Mouse (Mus musculus): Measurements from ENCODE around the gene Wnt10b. TPM values are rescaled to one million over a fixed set of nuclear protein-coding genes. Genes with fewer than 3 reads are reported as not detected.

The Wnt10b gene
- polyA plus RNA-seq, 1 experiment from 2014 or later, result 1.7 TPM

GRCm38 (mm10) chr15:98796803-98797595 is 19.0 kb upstream of the Wnt10b start:
- no peaks in the 10 kb centered on the region for H3K36me3 ChIP-seq
- no peaks in the 10 kb centered on the region for H3K9me3 ChIP-seq
- no peak overlapping the region for H3K27ac ChIP-seq
- no peak overlapping the region for H3K4me3 ChIP-seq (replicated peaks)
- no peak overlapping the region for H3K4me2 ChIP-seq
- H3K4me1 ChIP-seq (replicated peaks), result peaks cover 25% of the 10 kb centered on the region
- ATAC-seq (ENCODE audit: insufficient number of reproducible peaks, insufficient read depth, low FRiP score, low TSS enrichment, low read depth), result no peak
- WGBS, result 6% methylated on average over 13 of the region's 13 CpGs
- no peak overlapping the region for H3K9ac ChIP-seq (replicated peaks)
- H3K27me3 ChIP-seq, result peaks cover 100% of the 10 kb centered on the region

DNA sequence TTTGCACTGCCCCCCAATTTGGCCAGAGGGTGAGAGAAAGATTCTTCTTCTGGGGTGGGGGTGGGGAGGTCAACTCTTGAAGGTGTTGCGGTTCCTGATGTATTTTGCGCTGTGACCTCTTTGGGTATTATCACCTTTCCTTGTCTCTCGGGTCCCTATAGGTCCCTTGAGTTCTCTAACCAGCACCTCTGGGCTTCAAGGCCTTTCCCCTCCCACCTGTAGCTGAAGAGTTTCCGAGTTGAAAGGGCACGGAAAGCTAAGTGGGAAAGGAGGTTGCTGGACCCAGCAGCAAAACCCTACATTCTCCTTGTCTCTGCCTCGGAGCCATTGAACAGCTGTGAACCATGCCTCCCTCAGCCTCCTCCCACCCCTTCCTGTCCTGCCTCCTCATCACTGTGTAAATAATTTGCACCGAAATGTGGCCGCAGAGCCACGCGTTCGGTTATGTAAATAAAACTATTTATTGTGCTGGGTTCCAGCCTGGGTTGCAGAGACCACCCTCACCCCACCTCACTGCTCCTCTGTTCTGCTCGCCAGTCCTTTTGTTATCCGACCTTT is 15.3 kb upstream of the Wnt10b start:
- peak overlapping the region; percentile 44 for H3K4me2 ChIP-seq
- 2% methylated on average over 13 of the region's 13 CpGs for WGBS
- peaks cover 100% of the 10 kb centered on the region for H3K27me3 ChIP-seq
- peak overlapping the region; percentile 34; the same call in 1 of the 2 replicates for H3K4me3 ChIP-seq (replicated peaks)
- no peaks in the 10 kb centered on the region for H3K36me3 ChIP-seq
- H3K9me3 ChIP-seq, result no peaks in the 10 kb centered on the region
- peaks cover 41% of the 10 kb centered on the region for H3K4me1 ChIP-seq (replicated peaks)
- no peak overlapping the region for H3K27ac ChIP-seq
- H3K9ac ChIP-seq (replicated peaks), result no peak overlapping the region
- ATAC-seq (ENCODE audit: insufficient number of reproducible peaks, insufficient read depth, low FRiP score, low TSS enrichment, low read depth), result no peak

DNA sequence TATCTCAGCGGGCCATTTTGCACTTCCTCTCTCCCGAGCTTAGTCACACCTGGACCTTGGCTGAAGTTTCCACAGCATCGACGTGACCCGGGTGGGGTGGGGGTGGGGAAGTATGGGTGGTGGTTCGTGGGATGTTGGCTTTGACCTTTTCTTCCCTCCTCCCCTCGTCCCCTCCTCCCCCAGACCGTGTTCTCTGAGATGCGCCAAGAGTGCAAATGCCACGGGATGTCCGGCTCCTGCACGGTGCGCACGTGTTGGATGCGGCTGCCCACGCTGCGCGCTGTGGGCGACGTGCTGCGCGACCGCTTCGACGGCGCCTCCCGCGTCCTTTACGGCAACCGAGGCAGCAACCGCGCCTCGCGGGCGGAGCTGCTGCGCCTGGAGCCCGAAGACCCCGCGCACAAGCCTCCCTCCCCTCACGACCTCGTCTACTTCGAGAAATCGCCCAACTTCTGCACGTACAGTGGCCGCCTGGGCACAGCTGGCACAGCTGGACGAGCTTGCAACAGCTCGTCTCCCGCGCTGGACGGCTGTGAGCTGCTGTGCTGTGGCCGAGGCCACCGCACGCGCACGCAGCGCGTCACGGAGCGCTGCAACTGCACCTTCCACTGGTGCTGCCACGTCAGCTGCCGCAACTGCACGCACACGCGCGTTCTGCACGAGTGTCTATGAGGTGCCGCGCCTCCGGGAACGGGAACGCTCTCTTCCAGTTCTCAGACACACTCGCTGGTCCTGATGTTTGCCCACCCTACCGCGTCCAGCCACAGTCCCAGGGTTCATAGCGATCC is 14.5 kb upstream of the Wnt10b start:
- Histone ChIP-seq H3K27ac (no peak overlapping the region), H3K4me2 (peak overlapping the region; percentile 44), H3K27me3 (peaks cover 100% of the 10 kb centered on the region), H3K36me3 (no peaks in the 10 kb centered on the region), H3K9me3 (no peaks in the 10 kb centered on the region), H3K9ac (replicated peaks) (no peak overlapping the region), H3K4me3 (replicated peaks) (peak overlapping the region; percentile 34), H3K4me1 (replicated peaks) (peaks cover 34% of the 10 kb centered on the region)
- ATAC-seq (ENCODE audit: insufficient number of reproducible peaks, insufficient read depth, low FRiP score, low TSS enrichment, low read depth), result no peak
- WGBS, result 3% methylated on average over 74 of the region's 75 CpGs

GRCm38 (mm10) chr15:98791771-98792170 is 13.8 kb upstream of the Wnt10b start:
- H3K9me3 ChIP-seq, result no peaks in the 10 kb centered on the region
- H3K27me3 ChIP-seq, result peaks cover 99% of the 10 kb centered on the region
- no peak for ATAC-seq (ENCODE audit: insufficient number of reproducible peaks, insufficient read depth, low FRiP score, low TSS enrichment, low read depth)
- H3K9ac ChIP-seq (replicated peaks), result no peak overlapping the region
- H3K4me3 ChIP-seq (replicated peaks), result peak overlapping the region; percentile 11
- WGBS, result 2% methylated on average over 23 of the region's 23 CpGs
- no peak overlapping the region for H3K4me2 ChIP-seq
- H3K4me1 ChIP-seq (replicated peaks), result peaks cover 30% of the 10 kb centered on the region
- no peaks in the 10 kb centered on the region for H3K36me3 ChIP-seq
- no peak overlapping the region for H3K27ac ChIP-seq

DNA sequence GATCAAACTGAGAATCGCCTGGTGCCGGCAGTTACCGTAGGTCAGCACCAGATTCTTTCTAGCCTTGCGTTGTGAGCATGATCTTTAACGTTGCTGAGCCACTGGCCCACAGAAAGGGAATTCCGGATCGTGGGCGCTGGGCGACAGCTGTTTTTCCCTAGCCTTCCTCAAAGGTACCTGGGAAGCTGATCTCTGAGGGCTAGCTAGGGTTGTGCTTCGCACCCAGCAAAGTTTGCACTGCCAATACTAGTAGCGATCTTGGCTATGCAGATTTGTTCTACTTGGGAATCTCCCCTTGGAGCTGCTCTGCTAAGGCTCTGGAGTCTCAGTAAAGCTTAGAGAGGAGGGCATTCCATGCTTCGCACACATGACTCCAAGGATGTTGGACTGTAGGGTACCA is 13.3 kb upstream of the Wnt10b start:
- peak overlapping the region; percentile 23 for H3K4me3 ChIP-seq (replicated peaks)
- WGBS, result 0% methylated on average over 12 of the region's 12 CpGs
- peaks cover 99% of the 10 kb centered on the region for H3K27me3 ChIP-seq
- no peak overlapping the region for H3K27ac ChIP-seq
- H3K4me1 ChIP-seq (replicated peaks), result peaks cover 30% of the 10 kb centered on the region
- H3K9me3 ChIP-seq, result no peaks in the 10 kb centered on the region
- no peak for ATAC-seq (ENCODE audit: insufficient number of reproducible peaks, insufficient read depth, low FRiP score, low TSS enrichment, low read depth)
- H3K36me3 ChIP-seq, result no peaks in the 10 kb centered on the region
- 0 out of 2 replicates have a peak overlapping the region, but pooled peaks have one; percentile 18 for H3K9ac ChIP-seq (replicated peaks)
- H3K4me2 ChIP-seq, result peak overlapping the region; percentile 23

- Histone ChIP-seq H3K4me3 (replicated peaks) (peak overlapping the region; percentile 23), H3K9ac (replicated peaks) (0 out of 2 replicates have a peak overlapping the region, but pooled peaks have one; percentile 18), H3K4me1 (replicated peaks) (peaks cover 30% of the 10 kb centered on the region), H3K9me3 (no peaks in the 10 kb centered on the region), H3K36me3 (no peaks in the 10 kb centered on the region), H3K27me3 (peaks cover 96% of the 10 kb centered on the region), H3K4me2 (peak overlapping the region; percentile 23), H3K27ac (no peak overlapping the region)
- no peak for ATAC-seq (ENCODE audit: insufficient number of reproducible peaks, insufficient read depth, low FRiP score, low TSS enrichment, low read depth)
- WGBS, result 1% methylated on average over 23 of the region's 23 CpGs
Measured at GRCm38 (mm10) chr15:98790761-98791160, 12.8 kb upstream of the Wnt10b start.

GRCm38 (mm10) chr15:98789661-98790535 is 11.9 kb upstream of the Wnt10b start, which contains the start of gene Wnt1:
Gene Wnt1, plus strand, starts transcription at chr15:98789857.
- H3K4me2 ChIP-seq, result peak within 1 kb of the TSS; percentile 23

GRCm38 (mm10) chr15:98788972-98789660 is 11.2 kb upstream of the Wnt10b start:
- Histone ChIP-seq H3K27me3 (peaks cover 88% of the 10 kb centered on the region), H3K36me3 (no peaks in the 10 kb centered on the region), H3K4me1 (replicated peaks) (peaks cover 30% of the 10 kb centered on the region), H3K9ac (replicated peaks) (no peak overlapping the region; the same call in 1 of the 2 replicates), H3K9me3 (no peaks in the 10 kb centered on the region), H3K27ac (no peak overlapping the region), H3K4me3 (replicated peaks) (peak overlapping the region; percentile 25), H3K4me2 (peak overlapping the region; percentile 23; the same call in 1 of the 2 replicates)
- no peak for ATAC-seq (ENCODE audit: insufficient number of reproducible peaks, insufficient read depth, low FRiP score, low TSS enrichment, low read depth)
- 14% methylated on average over 24 of the region's 24 CpGs for WGBS

More at GRCm38 (mm10) chr15:98789661-98790535, 11.9 kb upstream of the Wnt10b start, which contains the start of gene Wnt1:
- no peak within 1 kb of the TSS; the same call in 1 of the 2 replicates for H3K9ac ChIP-seq (replicated peaks)
- H3K4me1 ChIP-seq (replicated peaks), result peaks cover 30% of the 10 kb centered on the region
- ATAC-seq (ENCODE audit: insufficient number of reproducible peaks, insufficient read depth, low FRiP score, low TSS enrichment, low read depth), result no peak
- no peaks in the 10 kb centered on the region for H3K36me3 ChIP-seq
- H3K27ac ChIP-seq, result no peak within 1 kb of the TSS
- H3K4me3 ChIP-seq (replicated peaks), result peak within 1 kb of the TSS; percentile 25
- H3K9me3 ChIP-seq, result no peaks in the 10 kb centered on the region
- peaks cover 94% of the 10 kb centered on the region for H3K27me3 ChIP-seq
- 3% methylated on average over 51 of the region's 51 CpGs for WGBS

- 34% methylated on average over 4 of the region's 4 CpGs for WGBS
- Histone ChIP-seq H3K36me3 (no peaks in the 10 kb centered on the region), H3K4me1 (replicated peaks) (peaks cover 25% of the 10 kb centered on the region), H3K27ac (no peak overlapping the region), H3K9ac (replicated peaks) (no peak overlapping the region), H3K4me3 (replicated peaks) (no peak overlapping the region), H3K4me2 (no peak overlapping the region), H3K9me3 (no peaks in the 10 kb centered on the region), H3K27me3 (peaks cover 84% of the 10 kb centered on the region)
- no peak for ATAC-seq (ENCODE audit: insufficient number of reproducible peaks, insufficient read depth, low FRiP score, low TSS enrichment, low read depth)
Measured at GRCm38 (mm10) chr15:98787930-98788329, 10.0 kb upstream of the Wnt10b start.

DNA sequence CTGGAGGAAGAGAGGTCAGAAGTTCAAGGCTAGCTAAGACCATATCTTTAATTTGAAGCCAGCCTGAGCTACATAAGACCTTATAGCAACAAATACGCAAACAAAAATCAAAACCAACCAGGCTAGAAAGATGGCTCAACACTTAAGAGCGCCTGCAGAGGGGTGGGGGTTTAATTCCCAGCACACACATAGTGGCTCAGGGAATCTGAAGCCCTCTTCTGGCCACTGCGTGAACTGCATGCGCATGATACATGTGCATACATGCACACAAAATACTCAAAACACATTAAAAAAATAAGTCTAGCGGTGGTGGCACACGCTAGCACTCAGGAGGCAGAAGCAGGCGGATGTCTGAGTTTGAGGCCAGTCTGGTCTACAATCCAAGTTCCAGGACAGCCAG is 7.8 kb upstream of the Wnt10b start:
- no peak for ATAC-seq (ENCODE audit: insufficient number of reproducible peaks, insufficient read depth, low FRiP score, low TSS enrichment, low read depth)
- WGBS, result 36% methylated on average over 7 of the region's 7 CpGs
- no peak overlapping the region for H3K9ac ChIP-seq (replicated peaks)
- no peaks in the 10 kb centered on the region for H3K36me3 ChIP-seq
- no peak overlapping the region for H3K27ac ChIP-seq
- peaks cover 10% of the 10 kb centered on the region; the same call in 1 of the 2 replicates for H3K4me1 ChIP-seq (replicated peaks)
- no peak overlapping the region for H3K4me2 ChIP-seq
- no peak overlapping the region for H3K4me3 ChIP-seq (replicated peaks)
- no peaks in the 10 kb centered on the region for H3K9me3 ChIP-seq
- H3K27me3 ChIP-seq, result peaks cover 84% of the 10 kb centered on the region
